Mouse (Mus musculus) embryonic facial prominence, embryonic 10.5 days (tissue): ENCODE measurements around the gene Mme. TPM values are rescaled to one million over a fixed set of nuclear protein-coding genes. Genes with fewer than 3 reads are reported as not detected.

Experiments
- DNase-seq: peaks from one replicate; pipeline ENCODE4 v3.0.0-alpha.2; 2017; ENCODE audit warnings: low spot score
- H3K27ac ChIP-seq: fragments of 300-500 bp; sonication (generic); replicated peaks from 2 replicates; pipeline ENCODE4 v1.5.1; 2016; ENCODE audit warnings: mild to moderate bottlenecking
- H3K27me3 ChIP-seq: fragments of 300-500 bp; sonication (generic); replicated peaks from 2 replicates; pipeline ENCODE4 v1.6.1; 2016; ENCODE audit warnings: low read depth, mild to moderate bottlenecking; ENCODE audit not compliant: poor library complexity, severe bottlenecking
- H3K36me3 ChIP-seq: fragments of 300-500 bp; sonication (generic); replicated peaks from 2 replicates; pipeline ENCODE4 v1.6.1; 2016; ENCODE audit warnings: mild to moderate bottlenecking, moderate library complexity
- H3K4me1 ChIP-seq: fragments of 300-500 bp; sonication (generic); 2 replicates; pipeline ENCODE4 v1.6.1; 2016
- H3K4me3 ChIP-seq: fragments of 300-500 bp; sonication (generic); 2 replicates; pipeline ENCODE4 v1.5.1; 2016; ENCODE audit warnings: mild to moderate bottlenecking, moderate library complexity
- H3K9me3 ChIP-seq: fragments of 300-500 bp; sonication (generic); 2 replicates; pipeline ENCODE4 v1.6.1; 2016; ENCODE audit warnings: mild to moderate bottlenecking
- WGBS: fragments of 180-500 bp; shearing (Covaris S2); methylation state at CpG from one replicate; pipeline ENCODE4 v1.1.7; 2016; 5-methylcytosine and 5-hydroxymethylcytosine counted together
- polyA plus RNA-seq: library from polyadenylated mRNA; unstranded; fragments of >200 nt; fragmentation: Nextera tagmentation; extraction: Ambion mirVana; gene quantifications from 2 replicates; pipeline ENCODE4 v1.2.1, GENCODE M21; 2016

Gene Mme
- polyA plus RNA-seq, 1 experiment from 2014 or later = 16.0 TPM

- peak; percentile 73 for DNase-seq
- Histone ChIP-seq H3K36me3 (no peaks in the 10 kb centered on the region), H3K4me1 (peaks cover 17% of the 10 kb centered on the region; the same call in 1 of the 2 replicates), H3K27me3 (peaks cover 6% of the 10 kb centered on the region; the same call in 1 of the 2 replicates), H3K9me3 (no peaks in the 10 kb centered on the region), H3K4me3 (no peak overlapping the region), H3K27ac (no peak overlapping the region)
- WGBS = 6% methylated on average over 6 of the region's 6 CpGs
Measured at GRCm38 (mm10) chr3:63297787-63298186, 56.5 kb downstream of the Mme start.

- Histone ChIP-seq H3K4me1 (peaks cover 10% of the 10 kb centered on the region), H3K36me3 (no peaks in the 10 kb centered on the region), H3K27ac (no peak overlapping the region), H3K9me3 (no peaks in the 10 kb centered on the region), H3K4me3 (no peak overlapping the region), H3K27me3 (no peaks in the 10 kb centered on the region)
- WGBS = 46% methylated on average over 7 of the region's 7 CpGs
- peak; percentile 62 for DNase-seq
Measured at GRCm38 (mm10) chr3:63315211-63315760, 73.9 kb downstream of the Mme start.

GRCm38 (mm10) chr3:63317496-63317895 lies 76.2 kb downstream of the Mme start:
- Histone ChIP-seq H3K27ac (no peak overlapping the region), H3K9me3 (no peaks in the 10 kb centered on the region), H3K4me3 (no peak overlapping the region), H3K36me3 (no peaks in the 10 kb centered on the region), H3K4me1 (peaks cover 10% of the 10 kb centered on the region), H3K27me3 (no peaks in the 10 kb centered on the region)
- no peak for DNase-seq
- 71% methylated on average over 3 of the region's 3 CpGs for WGBS

GRCm38 (mm10) chr3:63325615-63326014 lies 84.3 kb downstream of the Mme start:
- Histone ChIP-seq H3K27ac (no peak overlapping the region), H3K9me3 (no peaks in the 10 kb centered on the region), H3K4me3 (no peak overlapping the region), H3K4me1 (no peaks in the 10 kb centered on the region), H3K36me3 (no peaks in the 10 kb centered on the region), H3K27me3 (no peaks in the 10 kb centered on the region)
- no peak for DNase-seq
- 79% methylated on average over 2 of the region's 2 CpGs for WGBS

- H3K4me3 ChIP-seq = no peak overlapping the region
- WGBS = 85% methylated on average over 2 of the region's 2 CpGs
- DNase-seq = no peak
Measured at GRCm38 (mm10) chr3:63340110-63340509, 98.8 kb downstream of the Mme start.

GRCm38 (mm10) chr3:63340546-63340945 lies 99.2 kb downstream of the Mme start:
- no peak overlapping the region for H3K4me3 ChIP-seq
- no peaks in the 10 kb centered on the region for H3K4me1 ChIP-seq
- no peaks in the 10 kb centered on the region for H3K9me3 ChIP-seq
- WGBS = 84% methylated on average over 3 of the region's 3 CpGs
- no peak overlapping the region for H3K27ac ChIP-seq
- no peaks in the 10 kb centered on the region for H3K27me3 ChIP-seq
- H3K36me3 ChIP-seq = no peaks in the 10 kb centered on the region
- DNase-seq = no peak

More at GRCm38 (mm10) chr3:63340110-63340509, 98.8 kb downstream of the Mme start:
- no peaks in the 10 kb centered on the region for H3K4me1 ChIP-seq
- no peaks in the 10 kb centered on the region for H3K36me3 ChIP-seq
- H3K27ac ChIP-seq = no peak overlapping the region
- H3K27me3 ChIP-seq = no peaks in the 10 kb centered on the region
- H3K9me3 ChIP-seq = no peaks in the 10 kb centered on the region

- DNase-seq = no peak
- no peaks in the 10 kb centered on the region for H3K4me1 ChIP-seq
- WGBS = 96% methylated on average over 4 of the region's 4 CpGs
- no peak overlapping the region for H3K4me3 ChIP-seq
- H3K27ac ChIP-seq = no peak overlapping the region
- H3K36me3 ChIP-seq = no peaks in the 10 kb centered on the region
- no peaks in the 10 kb centered on the region for H3K9me3 ChIP-seq
- H3K27me3 ChIP-seq = no peaks in the 10 kb centered on the region
Measured at GRCm38 (mm10) chr3:63341481-63341880, 100.1 kb downstream of the Mme start.

- no peak overlapping the region for H3K4me3 ChIP-seq
- no peaks in the 10 kb centered on the region for H3K4me1 ChIP-seq
- no peaks in the 10 kb centered on the region for H3K27me3 ChIP-seq
- H3K36me3 ChIP-seq = no peaks in the 10 kb centered on the region
- DNase-seq = no peak
- H3K9me3 ChIP-seq = no peaks in the 10 kb centered on the region
- no peak overlapping the region for H3K27ac ChIP-seq
- 84% methylated on average over 5 of the region's 5 CpGs for WGBS
Measured at GRCm38 (mm10) chr3:63344998-63345397, 103.7 kb downstream of the Mme start.

GRCm38 (mm10) chr3:63348893-63349426 lies 107.6 kb downstream of the Mme start:
- DNase-seq = no peak
- no peaks in the 10 kb centered on the region for H3K4me1 ChIP-seq
- H3K36me3 ChIP-seq = no peaks in the 10 kb centered on the region
- H3K27me3 ChIP-seq = no peaks in the 10 kb centered on the region
- H3K9me3 ChIP-seq = no peaks in the 10 kb centered on the region
- no peak overlapping the region for H3K4me3 ChIP-seq
- no peak overlapping the region for H3K27ac ChIP-seq
- 79% methylated on average over 2 of the region's 2 CpGs for WGBS

GRCm38 (mm10) chr3:63350242-63350641 lies 108.9 kb downstream of the Mme start:
- H3K4me3 ChIP-seq = no peak overlapping the region
- H3K4me1 ChIP-seq = no peaks in the 10 kb centered on the region
- no peaks in the 10 kb centered on the region for H3K9me3 ChIP-seq
- H3K27ac ChIP-seq = no peak overlapping the region
- no peak for DNase-seq
- WGBS = 92% methylated on average over 4 of the region's 4 CpGs
- H3K27me3 ChIP-seq = no peaks in the 10 kb centered on the region
- H3K36me3 ChIP-seq = no peaks in the 10 kb centered on the region

GRCm38 (mm10) chr3:63350704-63351103 lies 109.4 kb downstream of the Mme start:
- H3K36me3 ChIP-seq = no peaks in the 10 kb centered on the region
- no peaks in the 10 kb centered on the region for H3K4me1 ChIP-seq
- H3K4me3 ChIP-seq = no peak overlapping the region
- H3K27ac ChIP-seq = no peak overlapping the region
- DNase-seq = no peak
- H3K27me3 ChIP-seq = no peaks in the 10 kb centered on the region
- 84% methylated on average over 3 of the region's 3 CpGs for WGBS
- H3K9me3 ChIP-seq = no peaks in the 10 kb centered on the region

GRCm38 (mm10) chr3:63351680-63352260 lies 110.4 kb downstream of the Mme start:
- no peaks in the 10 kb centered on the region for H3K27me3 ChIP-seq
- WGBS = 93% methylated on average over 1 of the region's 1 CpGs
- H3K36me3 ChIP-seq = no peaks in the 10 kb centered on the region
- no peak overlapping the region for H3K4me3 ChIP-seq
- no peaks in the 10 kb centered on the region for H3K9me3 ChIP-seq
- no peak overlapping the region for H3K27ac ChIP-seq
- DNase-seq = no peak
- no peaks in the 10 kb centered on the region for H3K4me1 ChIP-seq

GRCm38 (mm10) chr3:63359512-63359911 lies 118.2 kb downstream of the Mme start:
- H3K4me3 ChIP-seq = no peak overlapping the region
- no peak for DNase-seq
- no peak overlapping the region for H3K27ac ChIP-seq
- H3K9me3 ChIP-seq = no peaks in the 10 kb centered on the region
- H3K27me3 ChIP-seq = no peaks in the 10 kb centered on the region
- no peaks in the 10 kb centered on the region for H3K36me3 ChIP-seq
- 94% methylated on average over 1 of the region's 1 CpGs for WGBS
- no peaks in the 10 kb centered on the region for H3K4me1 ChIP-seq
